8 mouse cellular contexts compared by ENCODE assay signal in genomic region chr6:134034904-134035489, GRCm38 (mm10). TPM values are rescaled to one million over a fixed set of nuclear protein-coding genes. Genes with fewer than 3 reads are reported as not detected.
A peak's percentile ranks its signal among the peaks of the same experiment; 100 is the strongest.
DNase-seq lines count a peak whose midpoint lies in the region; ATAC-seq and TF ChIP-seq lines count a peak whose summit lies in the region.

No protein-coding gene starts in this region.

- no peaks in the 10 kb centered on the region for H3K27me3 ChIP-seq in embryonic facial prominence, embryonic 10.5 days (replicated peaks; ENCODE audit: low read depth, poor library complexity, severe bottlenecking)
- H3K27me3 ChIP-seq in heart, adult 2 months (ENCODE audit: control insufficient read depth, insufficient read depth, low read length), result no peaks in the 10 kb centered on the region
- no peaks in the 10 kb centered on the region for H3K27me3 ChIP-seq in limb, embryonic 15.5 days
- H3K27me3 ChIP-seq in midbrain, postnatal 0 days (ENCODE audit: insufficient read depth, low read length), result no peaks in the 10 kb centered on the region

- peak overlapping the region; percentile 100 for H3K27ac ChIP-seq in embryonic facial prominence, embryonic 10.5 days (replicated peaks)
- H3K27ac ChIP-seq in heart, adult 2 months, result peak overlapping the region; percentile 99
- peak overlapping the region; percentile 100 for H3K27ac ChIP-seq in limb, embryonic 15.5 days
- H3K27ac ChIP-seq in midbrain, postnatal 0 days (ENCODE audit: low read depth, low read length), result peak overlapping the region; percentile 100

- peak overlapping the region; percentile 86 for H3K4me3 ChIP-seq in embryonic facial prominence, embryonic 10.5 days
- H3K4me3 ChIP-seq in heart, adult 2 months, result peak overlapping the region; percentile 85
- peak overlapping the region; percentile 74 for H3K4me3 ChIP-seq in limb, embryonic 15.5 days
- peak overlapping the region; percentile 90 for H3K4me3 ChIP-seq in midbrain, postnatal 0 days (ENCODE audit: low read depth, low read length)

- intact Hi-C loops in heart, adult 2 months (cut with DNase I), result loop anchor here (2.0 to 5.0 kb wide), 6 partner anchors 26 to 352 kb away; no protein-coding TSS in a partner anchor

- H3K4me2 ChIP-seq in limb, embryonic 15.5 days, result peak overlapping the region; percentile 57
- peak overlapping the region; percentile 86 for H3K4me2 ChIP-seq in midbrain, postnatal 0 days (ENCODE audit: low read depth, low read length, poor library complexity, severe bottlenecking)

- DNase-seq in 3134 (ENCODE audit: extremely low read depth, insufficient read length, low spot score), result peak; percentile 95
- DNase-seq in adrenal gland, postnatal 10 days, result peak; percentile 88
- peak; percentile 93 for DNase-seq in embryonic facial prominence, embryonic 10.5 days (ENCODE audit: low spot score)
- peak; percentile 87 to 92 for DNase-seq in heart, adult 2 months
- peak; percentile 68 to 76 for DNase-seq in kidney, adult 8-10 months
- peak; percentile 92 for DNase-seq in midbrain, postnatal 0 days (ENCODE audit: low spot score)
- DNase-seq in spleen, postnatal 14 days (ENCODE audit: low spot score in 2 of 2), result peak; percentile 26 to 53

- TF ChIP-seq CTCF in heart, adult 2 months (IDR thresholded peaks at IDR 0.05), result peak; percentile 14; the same call in 1 of the 2 replicates
- TF ChIP-seq CTCF in midbrain, postnatal 0 days (IDR thresholded peaks at IDR 0.05), result no peak

- ATAC-seq in limb, embryonic 15.5 days (ENCODE audit: insufficient number of reproducible peaks, low FRiP score, low TSS enrichment, low read depth), result peak; percentile 85
- peak; percentile 94 for ATAC-seq in midbrain, postnatal 0 days (ENCODE audit: low FRiP score)

- H3K79me2 ChIP-seq in heart, adult 2 months (replicated peaks; ENCODE audit: control insufficient read depth, insufficient read depth, low read length), result no peaks in the 10 kb centered on the region; the same call in 1 of the 2 replicates

- 0 out of 2 replicates have a peak, but pooled peaks cover 7% of the 10 kb centered on the region for H3K36me3 ChIP-seq in embryonic facial prominence, embryonic 10.5 days (replicated peaks)
- peaks cover 11% of the 10 kb centered on the region; the same call in 1 of the 2 replicates for H3K36me3 ChIP-seq in heart, adult 2 months (ENCODE audit: control insufficient read depth, insufficient read depth, low read length)
- H3K36me3 ChIP-seq in limb, embryonic 15.5 days, result no peaks in the 10 kb centered on the region
- H3K36me3 ChIP-seq in midbrain, postnatal 0 days (ENCODE audit: insufficient read depth, low read length), result no peaks in the 10 kb centered on the region

- TF ChIP-seq POLR2A in heart, adult 2 months (IDR thresholded peaks at IDR 0.05; ENCODE audit: insufficient read depth, low read depth, low read length), result peak; percentile 76; the same call in 1 of the 2 replicates

- no peaks in the 10 kb centered on the region for H3K9me3 ChIP-seq in embryonic facial prominence, embryonic 10.5 days
- no peaks in the 10 kb centered on the region for H3K9me3 ChIP-seq in limb, embryonic 15.5 days
- no peaks in the 10 kb centered on the region for H3K9me3 ChIP-seq in midbrain, postnatal 0 days (ENCODE audit: low read length)

- TF ChIP-seq EP300 in heart, adult 2 months (IDR thresholded peaks at IDR 0.05; ENCODE audit: insufficient read depth, low read depth, low read length), result peak; percentile 62; the same call in 1 of the 2 replicates

- peak overlapping the region; percentile 90 for H3K9ac ChIP-seq in heart, adult 2 months (ENCODE audit: low read depth, low read length)
- peak overlapping the region; percentile 91 for H3K9ac ChIP-seq in limb, embryonic 15.5 days
- H3K9ac ChIP-seq in midbrain, postnatal 0 days (replicated peaks; ENCODE audit: low read length, poor library complexity, severe bottlenecking), result peak overlapping the region; percentile 98

- WGBS in embryonic facial prominence, embryonic 10.5 days, result under 1% methylated on average over 55 of the region's 55 CpGs
- 0% methylated on average over 54 of the region's 55 CpGs for WGBS in heart, adult 2 months
- WGBS in limb, embryonic 15.5 days, result under 1% methylated on average over 55 of the region's 55 CpGs
- under 1% methylated on average over 55 of the region's 55 CpGs for WGBS in midbrain, postnatal 0 days

- H3K4me1 ChIP-seq in embryonic facial prominence, embryonic 10.5 days, result peaks cover 33% of the 10 kb centered on the region
- H3K4me1 ChIP-seq in heart, adult 2 months (ENCODE audit: control insufficient read depth, insufficient read depth, low read length), result peaks cover 15% of the 10 kb centered on the region
- peaks cover 25% of the 10 kb centered on the region for H3K4me1 ChIP-seq in limb, embryonic 15.5 days
- H3K4me1 ChIP-seq in midbrain, postnatal 0 days (ENCODE audit: insufficient read depth, low read length), result 0 out of 2 replicates have a peak, but pooled peaks cover 8% of the 10 kb centered on the region

RNA-seq across cellular contexts. Expression of gene Etv6, which starts 0.5 kb away (rescaled TPM):
- 10 to 100 TPM; 28.2 to 31.4 TPM for total RNA-seq in adrenal gland, postnatal 10 days (2021)
- 16.6 and 17.0 TPM in 2 replicates for polyA plus RNA-seq in embryonic facial prominence, embryonic 10.5 days (2016; fragmentation: Nextera tagmentation; extraction: Ambion mirVana)
- total RNA-seq in heart, adult 2 months (2021), result 10 to 100 TPM; 11.4 to 14.0 TPM
- 9.8 and 12.7 TPM in 2 replicates for polyA plus RNA-seq in heart, adult 2 months (2012; rRNA removed)
- polyA plus RNA-seq in limb, embryonic 15.5 days (2015; fragmentation: Nextera tagmentation; extraction: Ambion mirVana), result 11.7 and 13.1 TPM in 2 replicates
- total RNA-seq in midbrain, postnatal 0 days (2014; rRNA removed), result 7.2 and 9.3 TPM in 2 replicates
- 2.0 and 2.9 TPM in 2 replicates for polyA plus RNA-seq in midbrain, postnatal 0 days (2015; fragmentation: Nextera tagmentation; extraction: Ambion mirVana)

Comparison
In these comparisons a context has a peak if more than half of its experiments do, and no peak if none do; other contexts are left out.
1. Peak in every context shown above with its lines: DNase-seq, ATAC-seq, H3K4me3 ChIP-seq and H3K27ac ChIP-seq.
2. DNase-seq: peak in every context shown above with its lines; median percentile 95 in 3134; 93 in embryonic facial prominence, embryonic 10.5 days; 92 in midbrain, postnatal 0 days; 90 in heart, adult 2 months; 88 in adrenal gland, postnatal 10 days; 72 in kidney, adult 8-10 months; 40 in spleen, postnatal 14 days.